Mouse (Mus musculus) testis, adult 2 months (tissue): ENCODE data around the gene Arid5b.

Experiments used
- CTCF ChIP-seq: fragments of 200-500 bp; IDR thresholded peaks from 2 replicates; pipeline ENCODE4 v1.5.1; 2012; ENCODE audit warnings: low read depth, mild to moderate bottlenecking, inconsistent platforms, low read length, moderate library complexity; ENCODE audit not compliant: control insufficient read depth, insufficient read depth, insufficient replicate concordance
- POLR2A ChIP-seq: fragments of 200-500 bp; IDR thresholded peaks from 2 replicates; pipeline ENCODE4 v1.6.1; 2012; ENCODE audit warnings: low read depth, mild to moderate bottlenecking, inconsistent platforms, low read length, moderate library complexity; ENCODE audit not compliant: control insufficient read depth

DNA sequence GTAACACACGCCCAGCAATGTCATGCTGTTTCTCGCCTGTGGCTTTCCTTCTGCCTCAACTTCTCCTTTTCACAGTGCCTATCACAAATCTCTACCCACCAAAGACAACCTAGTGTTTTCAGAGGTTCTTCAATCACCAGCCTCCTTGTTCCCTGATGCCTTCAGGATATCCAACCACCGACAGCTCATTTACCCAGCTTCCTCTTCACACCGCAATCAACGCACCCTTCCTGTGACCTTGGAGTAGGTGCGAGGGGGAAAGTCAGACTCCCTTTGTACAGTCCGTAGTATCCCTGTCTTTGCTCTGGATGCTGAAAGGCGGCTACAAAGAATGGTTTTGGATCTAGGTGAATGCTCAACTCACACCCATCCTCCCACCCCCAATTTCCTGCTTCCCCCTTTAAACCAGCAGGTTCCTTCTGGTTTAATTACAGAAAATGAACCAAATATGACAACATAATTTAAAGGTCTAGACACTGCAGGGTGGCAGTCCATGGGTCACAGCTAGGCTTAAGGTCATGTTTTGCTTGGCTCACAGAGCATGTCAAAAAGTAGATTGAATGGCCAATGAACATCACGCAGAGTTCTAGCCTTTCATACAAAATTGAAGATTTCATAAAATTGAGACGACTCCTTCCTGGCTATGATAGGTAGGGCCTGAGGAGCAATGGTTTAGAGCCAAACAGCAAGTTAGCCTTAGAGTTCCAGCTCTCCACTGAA lies 14.4 kb downstream of the Arid5b start:
- no peak for TF ChIP-seq CTCF
- TF ChIP-seq POLR2A: no peak
